Mouse (Mus musculus): ENCODE data around the gene Tspyl2.

- TF ChIP-seq CTCF (IDR thresholded peaks at IDR 0.05; ENCODE audit: borderline replicate concordance, extremely low read depth, insufficient read depth, insufficient read length) (no peak), POLR2A (IDR thresholded peaks at IDR 0.05; ENCODE audit: borderline replicate concordance, extremely low read depth, insufficient read depth, insufficient read length, poor library complexity, severe bottlenecking) (no peak)
These were observed 36.0 kb downstream of the Tspyl2 start for GRCm38 (mm10) chrX:152306224-152306623.
